Mouse (Mus musculus): Measurements from ENCODE around the gene Iqschfp. TPM values are rescaled to one million over a fixed set of nuclear protein-coding genes. Genes with fewer than 3 reads are reported as not detected.

Iqschfp gene
- polyA plus RNA-seq, 1 experiment from 2014 or later = 4.7 TPM

- Histone ChIP-seq H3K4me2 (ENCODE audit: low read depth, low read length) (no peak overlapping the region), H3K4me1 (ENCODE audit: control insufficient read depth, insufficient read depth, low read length) (peaks cover 11% of the 10 kb centered on the region; the same call in 1 of the 2 replicates), H3K27me3 (ENCODE audit: control insufficient read depth, insufficient read depth, low read length) (no peaks in the 10 kb centered on the region), H3K9me3 (ENCODE audit: control insufficient read depth, low read length) (no peaks in the 10 kb centered on the region), H3K27ac (ENCODE audit: low read depth, low read length) (no peak overlapping the region), H3K4me3 (ENCODE audit: low read depth, low read length) (no peak overlapping the region), H3K9ac (replicated peaks; ENCODE audit: low read depth, low read length) (no peak overlapping the region), H3K36me3 (ENCODE audit: control insufficient read depth, insufficient read depth, low read length) (no peaks in the 10 kb centered on the region)
- 50% methylated on average over 8 of the region's 8 CpGs for WGBS
- ATAC-seq (ENCODE audit: low read depth) = peak; percentile 69; the same call in 1 of the 2 replicates
Observed at GRCm38 (mm10) chr3:68563922-68564321, 671.9 kb downstream of the Iqschfp start.

- no peak overlapping the region for H3K4me2 ChIP-seq (ENCODE audit: low read depth, low read length)
- H3K9me3 ChIP-seq (ENCODE audit: control insufficient read depth, low read length) = no peaks in the 10 kb centered on the region
- H3K4me1 ChIP-seq (ENCODE audit: control insufficient read depth, insufficient read depth, low read length) = peaks cover 11% of the 10 kb centered on the region; the same call in 1 of the 2 replicates
- no peak overlapping the region for H3K9ac ChIP-seq (replicated peaks; ENCODE audit: low read depth, low read length)
- 59% methylated on average over 10 of the region's 10 CpGs for WGBS
- no peaks in the 10 kb centered on the region for H3K36me3 ChIP-seq (ENCODE audit: control insufficient read depth, insufficient read depth, low read length)
- no peaks in the 10 kb centered on the region for H3K27me3 ChIP-seq (ENCODE audit: control insufficient read depth, insufficient read depth, low read length)
- H3K4me3 ChIP-seq (ENCODE audit: low read depth, low read length) = no peak overlapping the region
- no peak overlapping the region for H3K27ac ChIP-seq (ENCODE audit: low read depth, low read length)
- ATAC-seq (ENCODE audit: low read depth) = no peak
Observed at GRCm38 (mm10) chr3:68564978-68565674, 673.1 kb downstream of the Iqschfp start.

GRCm38 (mm10) chr3:68565675-68566055 lies 673.6 kb downstream of the Iqschfp start:
- Histone ChIP-seq H3K27ac (ENCODE audit: low read depth, low read length) (no peak overlapping the region), H3K4me2 (ENCODE audit: low read depth, low read length) (no peak overlapping the region), H3K4me3 (ENCODE audit: low read depth, low read length) (no peak overlapping the region), H3K9me3 (ENCODE audit: control insufficient read depth, low read length) (no peaks in the 10 kb centered on the region), H3K36me3 (ENCODE audit: control insufficient read depth, insufficient read depth, low read length) (no peaks in the 10 kb centered on the region), H3K4me1 (ENCODE audit: control insufficient read depth, insufficient read depth, low read length) (peaks cover 11% of the 10 kb centered on the region; the same call in 1 of the 2 replicates), H3K27me3 (ENCODE audit: control insufficient read depth, insufficient read depth, low read length) (no peaks in the 10 kb centered on the region), H3K9ac (replicated peaks; ENCODE audit: low read depth, low read length) (no peak overlapping the region)
- WGBS = 44% methylated on average over 4 of the region's 4 CpGs
- ATAC-seq (ENCODE audit: low read depth) = no peak; the same call in 1 of the 2 replicates

- Histone ChIP-seq H3K4me3 (ENCODE audit: low read depth, low read length) (no peak overlapping the region), H3K4me1 (ENCODE audit: control insufficient read depth, insufficient read depth, low read length) (peaks cover 11% of the 10 kb centered on the region; the same call in 1 of the 2 replicates), H3K9ac (replicated peaks; ENCODE audit: low read depth, low read length) (no peak overlapping the region), H3K27me3 (ENCODE audit: control insufficient read depth, insufficient read depth, low read length) (no peaks in the 10 kb centered on the region), H3K4me2 (ENCODE audit: low read depth, low read length) (no peak overlapping the region), H3K36me3 (ENCODE audit: control insufficient read depth, insufficient read depth, low read length) (no peaks in the 10 kb centered on the region), H3K9me3 (ENCODE audit: control insufficient read depth, low read length) (no peaks in the 10 kb centered on the region), H3K27ac (ENCODE audit: low read depth, low read length) (no peak overlapping the region)
- 73% methylated on average over 7 of the region's 7 CpGs for WGBS
- ATAC-seq (ENCODE audit: low read depth) = no peak
Observed at GRCm38 (mm10) chr3:68567581-68567980, 675.5 kb downstream of the Iqschfp start.

- peaks cover 11% of the 10 kb centered on the region; the same call in 1 of the 2 replicates for H3K4me1 ChIP-seq (ENCODE audit: control insufficient read depth, insufficient read depth, low read length)
- no peak overlapping the region for H3K27ac ChIP-seq (ENCODE audit: low read depth, low read length)
- no peaks in the 10 kb centered on the region for H3K9me3 ChIP-seq (ENCODE audit: control insufficient read depth, low read length)
- 83% methylated on average over 3 of the region's 3 CpGs for WGBS
- no peaks in the 10 kb centered on the region for H3K36me3 ChIP-seq (ENCODE audit: control insufficient read depth, insufficient read depth, low read length)
- H3K27me3 ChIP-seq (ENCODE audit: control insufficient read depth, insufficient read depth, low read length) = no peaks in the 10 kb centered on the region
- no peak overlapping the region for H3K9ac ChIP-seq (replicated peaks; ENCODE audit: low read depth, low read length)
- H3K4me2 ChIP-seq (ENCODE audit: low read depth, low read length) = no peak overlapping the region
- no peak for ATAC-seq (ENCODE audit: low read depth)
- H3K4me3 ChIP-seq (ENCODE audit: low read depth, low read length) = no peak overlapping the region
Observed at GRCm38 (mm10) chr3:68568149-68568548, 676.1 kb downstream of the Iqschfp start.

- H3K9me3 ChIP-seq (ENCODE audit: control insufficient read depth, low read length) = no peaks in the 10 kb centered on the region
- 51% methylated on average over 7 of the region's 7 CpGs for WGBS
- no peak overlapping the region for H3K27ac ChIP-seq (ENCODE audit: low read depth, low read length)
Observed at GRCm38 (mm10) chr3:68568716-68569115, 676.7 kb downstream of the Iqschfp start.

GRCm38 (mm10) chr3:68570319-68570718 lies 678.3 kb downstream of the Iqschfp start:
- ATAC-seq (ENCODE audit: low read depth) = no peak
- Histone ChIP-seq H3K27me3 (ENCODE audit: control insufficient read depth, insufficient read depth, low read length) (no peaks in the 10 kb centered on the region), H3K4me2 (ENCODE audit: low read depth, low read length) (no peak overlapping the region), H3K36me3 (ENCODE audit: control insufficient read depth, insufficient read depth, low read length) (no peaks in the 10 kb centered on the region), H3K9me3 (ENCODE audit: control insufficient read depth, low read length) (no peaks in the 10 kb centered on the region), H3K9ac (replicated peaks; ENCODE audit: low read depth, low read length) (no peak overlapping the region), H3K27ac (ENCODE audit: low read depth, low read length) (no peak overlapping the region), H3K4me3 (ENCODE audit: low read depth, low read length) (no peak overlapping the region), H3K4me1 (ENCODE audit: control insufficient read depth, insufficient read depth, low read length) (peaks cover 18% of the 10 kb centered on the region)
- 87% methylated on average over 4 of the region's 4 CpGs for WGBS

More at GRCm38 (mm10) chr3:68568716-68569115, 676.7 kb downstream of the Iqschfp start:
- Histone ChIP-seq H3K9ac (replicated peaks; ENCODE audit: low read depth, low read length) (no peak overlapping the region), H3K4me3 (ENCODE audit: low read depth, low read length) (no peak overlapping the region), H3K4me2 (ENCODE audit: low read depth, low read length) (no peak overlapping the region), H3K4me1 (ENCODE audit: control insufficient read depth, insufficient read depth, low read length) (peaks cover 8% of the 10 kb centered on the region; the same call in 1 of the 2 replicates), H3K27me3 (ENCODE audit: control insufficient read depth, insufficient read depth, low read length) (no peaks in the 10 kb centered on the region), H3K36me3 (ENCODE audit: control insufficient read depth, insufficient read depth, low read length) (no peaks in the 10 kb centered on the region)
- ATAC-seq (ENCODE audit: low read depth) = no peak

- Histone ChIP-seq H3K27me3 (ENCODE audit: control insufficient read depth, insufficient read depth, low read length) (no peaks in the 10 kb centered on the region), H3K4me1 (ENCODE audit: control insufficient read depth, insufficient read depth, low read length) (peaks cover 33% of the 10 kb centered on the region), H3K9ac (replicated peaks; ENCODE audit: low read depth, low read length) (peak overlapping the region; percentile 68), H3K27ac (ENCODE audit: low read depth, low read length) (peak overlapping the region; percentile 95), H3K9me3 (ENCODE audit: control insufficient read depth, low read length) (no peaks in the 10 kb centered on the region), H3K4me3 (ENCODE audit: low read depth, low read length) (peak overlapping the region; percentile 47), H3K36me3 (ENCODE audit: control insufficient read depth, insufficient read depth, low read length) (no peaks in the 10 kb centered on the region), H3K4me2 (ENCODE audit: low read depth, low read length) (peak overlapping the region; percentile 64)
- ATAC-seq (ENCODE audit: low read depth) = peak; percentile 94
- 4% methylated on average over 28 of the region's 28 CpGs for WGBS
Observed at GRCm38 (mm10) chr3:68572249-68573225, 680.5 kb downstream of the Iqschfp start.

Measured in neural tube, embryonic 14.5 days (tissue).